Mouse (Mus musculus) MEL (cell line): ENCODE results near the gene Ascl4.

Experiments
- CHD2 ChIP-seq: IDR thresholded peaks from 2 replicates; pipeline ENCODE4 v1.6.1; 2011; ENCODE audit warnings: low read length, improper control_type of control experiment
- CTCF ChIP-seq, 3 experiments: IDR thresholded peaks in 2 of 3; conservative IDR thresholded peaks in 1 of 3; 2 replicates each; pipeline ENCODE4 v1.5.1; 2011 to 2012; ENCODE audit warnings: low read length in 3 of 3, low read depth in 2 of 3, mild to moderate bottlenecking in 2 of 3, improper control_type of control experiment in 1 of 3, inconsistent platforms in 1 of 3, mixed read lengths in 1 of 3, moderate library complexity in 1 of 3; ENCODE audit not compliant: control insufficient read depth in 1 of 3, insufficient read depth in 1 of 3, poor library complexity in 1 of 3, severe bottlenecking in 1 of 3
- GABPA ChIP-seq: IDR thresholded peaks from 2 replicates; pipeline ENCODE4 v1.6.1; 2012; ENCODE audit warnings: low read depth, mild to moderate bottlenecking, inconsistent platforms, low read length, improper control_type of control experiment, moderate library complexity
- GATA1 ChIP-seq: IDR thresholded peaks from 2 replicates; pipeline ENCODE4 v1.6.1; 2011; ENCODE audit warnings: low read depth, low read length, improper control_type of control experiment
- MAZ ChIP-seq: IDR thresholded peaks from 2 replicates; pipeline ENCODE4 v1.6.1; 2012; ENCODE audit warnings: low read depth, mild to moderate bottlenecking, inconsistent platforms, low read length, improper control_type of control experiment
- MEF2A ChIP-seq: IDR thresholded peaks from 2 replicates; pipeline ENCODE4 v1.6.1; 2014; ENCODE audit warnings: low read depth, mild to moderate bottlenecking, inconsistent platforms, low read length, improper control_type of control experiment; ENCODE audit not compliant: poor library complexity, insufficient replicate concordance, severe bottlenecking; ENCODE audit errors: extremely low read depth
- MXI1 ChIP-seq: IDR thresholded peaks from 2 replicates; pipeline ENCODE4 v1.6.1; 2011; ENCODE audit warnings: mild to moderate bottlenecking, low read depth, low read length, improper control_type of control experiment
- POLR2A ChIP-seq, 2 experiments: IDR thresholded peaks; 2 replicates each; pipeline ENCODE4 v1.6.1; 2011 to 2012; ENCODE audit warnings: low read length in 2 of 2, mild to moderate bottlenecking in 2 of 2, control low read depth in 1 of 2, improper control_type of control experiment in 1 of 2, low read depth in 1 of 2, moderate library complexity in 1 of 2; ENCODE audit not compliant: control insufficient read depth in 1 of 2, insufficient read depth in 1 of 2, poor library complexity in 1 of 2
- POLR2AphosphoS2 ChIP-seq: IDR thresholded peaks from 2 replicates; pipeline ENCODE4 v1.6.1; 2011; ENCODE audit warnings: low read length, improper control_type of control experiment
- POLR2AphosphoS5 ChIP-seq: IDR thresholded peaks from 2 replicates; pipeline ENCODE4 v1.6.1; 2012; ENCODE audit warnings: low read depth, borderline replicate concordance, mild to moderate bottlenecking, inconsistent platforms, low read length, moderate library complexity, mixed read lengths
- SMC3 ChIP-seq: IDR thresholded peaks from 2 replicates; pipeline ENCODE4 v1.6.1; 2011; ENCODE audit warnings: low read depth, low read length, improper control_type of control experiment
- TCF12 ChIP-seq: IDR thresholded peaks from 2 replicates; pipeline ENCODE4 v1.6.1; 2014; ENCODE audit warnings: low read depth, mild to moderate bottlenecking, inconsistent platforms, low read length, improper control_type of control experiment, moderate library complexity
- UBTF ChIP-seq: IDR thresholded peaks from 2 replicates; pipeline ENCODE4 v1.6.1; 2012; ENCODE audit warnings: low read depth, mild to moderate bottlenecking, inconsistent platforms, low read length, improper control_type of control experiment, moderate library complexity, borderline replicate concordance; ENCODE audit not compliant: insufficient read depth
- USF1 ChIP-seq: IDR thresholded peaks from 2 replicates; pipeline ENCODE4 v1.6.1; 2014; ENCODE audit warnings: low read depth, mild to moderate bottlenecking, inconsistent platforms, low read length, improper control_type of control experiment, moderate library complexity

- no peak for TF ChIP-seq GATA1
- no peak for TF ChIP-seq CTCF (IDR thresholded peaks at IDR 0.05 in 2 of 3, conservative IDR thresholded peaks at IDR 0.05 in 1 of 3; ENCODE audit: control insufficient read depth in 1 of 3, insufficient read depth in 1 of 3, low read depth in 2 of 3, low read length in 3 of 3, poor library complexity in 1 of 3, severe bottlenecking in 1 of 3)
- TF ChIP-seq CHD2 = no peak
- TF ChIP-seq POLR2A (IDR thresholded peaks at IDR 0.05; ENCODE audit: control insufficient read depth in 1 of 2, insufficient read depth in 1 of 2, low read depth in 1 of 2, low read length in 2 of 2, poor library complexity in 1 of 2) = no peak
- no peak for TF ChIP-seq TCF12
- TF ChIP-seq MAZ = no peak
- TF ChIP-seq MXI1 = no peak
- TF ChIP-seq SMC3 = no peak
- no peak for TF ChIP-seq POLR2AphosphoS2
- TF ChIP-seq POLR2AphosphoS5 = no peak
- no peak for TF ChIP-seq MEF2A
- TF ChIP-seq GABPA = no peak
- no peak for TF ChIP-seq USF1
- TF ChIP-seq UBTF = no peak
Measured at GRCm38 (mm10) chr10:85927676-85928445, at the start of gene Ascl4.
